Mouse (Mus musculus): ENCODE results near the gene Plpp3.
A peak's percentile ranks its signal among the peaks of the same experiment; 100 is the strongest.

GRCm38 (mm10) chr4:105156955-105157275, 232 bp upstream of the Plpp3 start:
- peak; percentile 69 for TF ChIP-seq CTCF (IDR thresholded peaks at IDR 0.05; ENCODE audit: low read depth)
- peak; percentile 70 for TF ChIP-seq EP300 (optimal IDR thresholded peaks at IDR 0.05)
